Mouse (Mus musculus): Measurements from ENCODE around the gene Riok1. TPM values are rescaled to one million over a fixed set of nuclear protein-coding genes. Genes with fewer than 3 reads are reported as not detected.
A peak's percentile ranks its signal among the peaks of the same experiment; 100 is the strongest.

The Riok1 gene
- total RNA-seq, 1 experiment from 2014 or later, result 29.1 TPM

- DNase-seq, result peak; percentile 59
These were observed 28.3 kb downstream of the Riok1 start for GRCm38 (mm10) chr13:38064854-38065663.

- DNase-seq, result peak; percentile 73
These were observed 34.1 kb downstream of the Riok1 start for GRCm38 (mm10) chr13:38070945-38071344.

GRCm38 (mm10) chr13:38073374-38074307 is 36.8 kb downstream of the Riok1 start:
- no peak for DNase-seq

GRCm38 (mm10) chr13:38074404-38074803 is 37.6 kb downstream of the Riok1 start:
- DNase-seq, result no peak

GRCm38 (mm10) chr13:38077113-38077512 is 40.3 kb downstream of the Riok1 start:
- DNase-seq, result no peak

GRCm38 (mm10) chr13:38078836-38079235 is 42.0 kb downstream of the Riok1 start:
- no peak for DNase-seq

GRCm38 (mm10) chr13:38079366-38079765 is 42.6 kb downstream of the Riok1 start:
- no peak for DNase-seq

- DNase-seq, result no peak
These were observed 43.2 kb downstream of the Riok1 start for GRCm38 (mm10) chr13:38080014-38080413.

GRCm38 (mm10) chr13:38080725-38081124 is 43.9 kb downstream of the Riok1 start:
- no peak for DNase-seq

- DNase-seq, result no peak
These were observed 44.4 kb downstream of the Riok1 start for GRCm38 (mm10) chr13:38081161-38081560.

- no peak for DNase-seq
These were observed 49.9 kb downstream of the Riok1 start for GRCm38 (mm10) chr13:38086711-38087110.

- no peak for DNase-seq
These were observed 51.2 kb downstream of the Riok1 start for GRCm38 (mm10) chr13:38088008-38088407.

GRCm38 (mm10) chr13:38089449-38089848 is 52.7 kb downstream of the Riok1 start:
- no peak for DNase-seq

- no peak for DNase-seq
These were observed 53.1 kb downstream of the Riok1 start for GRCm38 (mm10) chr13:38089871-38090270.

- DNase-seq, result no peak
These were observed 59.4 kb downstream of the Riok1 start for GRCm38 (mm10) chr13:38096207-38096606.

GRCm38 (mm10) chr13:38103406-38103805 is 66.6 kb downstream of the Riok1 start:
- DNase-seq, result no peak

GRCm38 (mm10) chr13:38104501-38104900 is 67.7 kb downstream of the Riok1 start:
- no peak for DNase-seq

GRCm38 (mm10) chr13:38109081-38109480 is 72.3 kb downstream of the Riok1 start:
- DNase-seq, result no peak

Small RNA genes lying within 50 kb of the gene (microRNA-seq; reads per million reads assigned to microRNA genes)
- 0 reads per million in 2 experiments for gene Gm27387

Other genes starting within 250 kb of the Riok1 start
- gene Ssr1, start 42.8 kb upstream of the Riok1 start, total RNA-seq (2021), result 131 and 135 TPM in 2 replicates
- 3.0 and 3.6 TPM in 2 replicates for gene Cage1, start 74 bp downstream of the Riok1 start, total RNA-seq (2021)
- 0.94 and 3.7 TPM in 2 replicates for gene Dsp, start 114.3 kb downstream of the Riok1 start, total RNA-seq (2021)
- gene Snrnp48, start 167.9 kb downstream of the Riok1 start, total RNA-seq (2021), result 24.6 and 26.1 TPM in 2 replicates